Mouse (Mus musculus) thymus, adult 2 months (tissue): ENCODE measurements around the gene Fgfr2. TPM values are rescaled to one million over a fixed set of nuclear protein-coding genes. Genes with fewer than 3 reads are reported as not detected.

Experiments
- DNase-seq: peaks from one replicate; pipeline ENCODE4 v3.0.0; 2021
- H3K27ac ChIP-seq: fragments of 200-500 bp; 2 replicates; pipeline ENCODE4 v1.5.1; 2012; ENCODE audit warnings: low read length, control low read depth; ENCODE audit not compliant: control insufficient read depth, insufficient read depth
- H3K27me3 ChIP-seq: fragments of 200-500 bp; 2 replicates; pipeline ENCODE4 v1.6.1; 2012; ENCODE audit warnings: mild to moderate bottlenecking, low read length, moderate library complexity, mixed read lengths; ENCODE audit not compliant: control insufficient read depth, insufficient read depth
- H3K36me3 ChIP-seq: fragments of 200-500 bp; 2 replicates; pipeline ENCODE4 v1.6.1; 2012; ENCODE audit warnings: mild to moderate bottlenecking, low read length, moderate library complexity; ENCODE audit not compliant: control insufficient read depth, insufficient read depth
- H3K4me1 ChIP-seq: fragments of 200-500 bp; replicated peaks from 2 replicates; pipeline ENCODE4 v1.6.1; 2012; ENCODE audit warnings: low read length; ENCODE audit not compliant: control insufficient read depth, insufficient read depth
- H3K4me3 ChIP-seq: fragments of 200-500 bp; 2 replicates; pipeline ENCODE4 v1.5.1; 2012; ENCODE audit warnings: mild to moderate bottlenecking, low read length, control low read depth, moderate library complexity; ENCODE audit not compliant: control insufficient read depth, insufficient read depth
- CTCF ChIP-seq: fragments of 200-500 bp; IDR thresholded peaks from 2 replicates; pipeline ENCODE4 v1.5.1; 2012; ENCODE audit warnings: mild to moderate bottlenecking, control low read depth, low read length, moderate library complexity, borderline replicate concordance; ENCODE audit not compliant: control insufficient read depth, poor library complexity, insufficient read depth; ENCODE audit errors: extremely low read depth
- POLR2A ChIP-seq: fragments of 200-500 bp; IDR thresholded peaks from 2 replicates; pipeline ENCODE4 v1.6.1; 2012; ENCODE audit warnings: mild to moderate bottlenecking, low read length, control low read depth, moderate library complexity; ENCODE audit not compliant: control insufficient read depth, poor library complexity, insufficient read depth; ENCODE audit errors: extremely low read depth
- WGBS: fragments of 180-500 bp; shearing (Covaris S2); methylation state at CpG from one replicate; pipeline ENCODE4 v1.1.7; 2018; 5-methylcytosine and 5-hydroxymethylcytosine counted together
- polyA plus RNA-seq: library from polyadenylated mRNA; depleted of rRNA; stranded (reverse); fragments of >200 nt; gene quantifications from 2 replicates; pipeline ENCODE4 v1.2.3, GENCODE M21; 2012

Gene Fgfr2
- polyA plus RNA-seq, 1 experiment = 12.1 TPM

- Histone ChIP-seq H3K27ac (no peak overlapping the region), H3K4me3 (no peak overlapping the region)
- 23% methylated on average over 10 of the region's 10 CpGs for WGBS
Observed at GRCm38 (mm10) chr7:130576981-130577380, 2546.2 kb downstream of the Fgfr2 start.

GRCm38 (mm10) chr7:130574211-130574991 lies 2548.7 kb downstream of the Fgfr2 start:
- no peaks in the 10 kb centered on the region for H3K27me3 ChIP-seq
- H3K27ac ChIP-seq = no peak overlapping the region
- H3K4me1 ChIP-seq = 0 out of 2 replicates have a peak, but pooled peaks cover 3% of the 10 kb centered on the region
- WGBS = 78% methylated on average over 13 of the region's 13 CpGs
- no peaks in the 10 kb centered on the region for H3K36me3 ChIP-seq
- DNase-seq = no peak
- TF ChIP-seq POLR2A = no peak
- no peak overlapping the region for H3K4me3 ChIP-seq

More at GRCm38 (mm10) chr7:130576981-130577380, 2546.2 kb downstream of the Fgfr2 start:
- Histone ChIP-seq H3K36me3 (no peaks in the 10 kb centered on the region), H3K27me3 (no peaks in the 10 kb centered on the region), H3K4me1 (0 out of 2 replicates have a peak, but pooled peaks cover 3% of the 10 kb centered on the region)
- TF ChIP-seq POLR2A = no peak
- TF ChIP-seq CTCF = no peak
- DNase-seq = no peak

- Histone ChIP-seq H3K27ac (no peak overlapping the region), H3K4me3 (no peak overlapping the region), H3K27me3 (no peaks in the 10 kb centered on the region), H3K4me1 (0 out of 2 replicates have a peak, but pooled peaks cover 3% of the 10 kb centered on the region), H3K36me3 (no peaks in the 10 kb centered on the region)
- WGBS = 89% methylated on average over 10 of the region's 10 CpGs
- no peak for DNase-seq
- TF ChIP-seq CTCF (no peak), POLR2A (no peak)
Observed at GRCm38 (mm10) chr7:130573746-130574145, 2549.4 kb downstream of the Fgfr2 start.

GRCm38 (mm10) chr7:130572821-130573220 lies 2550.3 kb downstream of the Fgfr2 start, which contains the start of gene Nsmce4a:
Gene Nsmce4a (minus strand): TSS chr7:130573118.
- DNase-seq = no peak

GRCm38 (mm10) chr7:130570472-130570871 lies 2552.7 kb downstream of the Fgfr2 start:
- no peak overlapping the region for H3K4me3 ChIP-seq
- 95% methylated on average over 7 of the region's 7 CpGs for WGBS
- DNase-seq = no peak
- no peak overlapping the region for H3K27ac ChIP-seq
- TF ChIP-seq POLR2A (no peak), CTCF (no peak)
- H3K27me3 ChIP-seq = no peaks in the 10 kb centered on the region
- no peaks in the 10 kb centered on the region for H3K36me3 ChIP-seq
- no peaks in the 10 kb centered on the region for H3K4me1 ChIP-seq

More at GRCm38 (mm10) chr7:130572821-130573220, 2550.3 kb downstream of the Fgfr2 start, which contains the start of gene Nsmce4a:
- no peak within 1 kb of the TSS for H3K4me3 ChIP-seq
- H3K4me1 ChIP-seq = 0 out of 2 replicates have a peak, but pooled peaks cover 3% of the 10 kb centered on the region
- WGBS = 78% methylated on average over 11 of the region's 11 CpGs
- TF ChIP-seq CTCF = no peak
- no peak for TF ChIP-seq POLR2A
- H3K27ac ChIP-seq = no peak within 1 kb of the TSS
- H3K36me3 ChIP-seq = no peaks in the 10 kb centered on the region
- no peaks in the 10 kb centered on the region for H3K27me3 ChIP-seq

GRCm38 (mm10) chr7:130568783-130569436 lies 2554.2 kb downstream of the Fgfr2 start:
- no peak overlapping the region for H3K27ac ChIP-seq
- WGBS = 83% methylated on average over 9 of the region's 9 CpGs
- no peaks in the 10 kb centered on the region for H3K36me3 ChIP-seq
- DNase-seq = no peak
- no peaks in the 10 kb centered on the region for H3K4me1 ChIP-seq
- no peak for TF ChIP-seq CTCF
- no peak for TF ChIP-seq POLR2A
- no peaks in the 10 kb centered on the region for H3K27me3 ChIP-seq
- H3K4me3 ChIP-seq = no peak overlapping the region

- Histone ChIP-seq H3K36me3 (no peaks in the 10 kb centered on the region), H3K4me1 (no peaks in the 10 kb centered on the region; the same call in 1 of the 2 replicates), H3K27me3 (no peaks in the 10 kb centered on the region), H3K27ac (no peak overlapping the region), H3K4me3 (no peak overlapping the region)
- DNase-seq = no peak
- TF ChIP-seq CTCF = no peak
- no peak for TF ChIP-seq POLR2A
- 73% methylated on average over 3 of the region's 3 CpGs for WGBS
Observed at GRCm38 (mm10) chr7:130564596-130564995, 2558.6 kb downstream of the Fgfr2 start.
